Mouse (Mus musculus): ENCODE measurements around the gene Ikzf2. TPM values are rescaled to one million over a fixed set of nuclear protein-coding genes. Genes with fewer than 3 reads are reported as not detected.

The Ikzf2 gene
- 1 to 10 TPM; 3.5 to 4.3 TPM for total RNA-seq (2021)

DNA sequence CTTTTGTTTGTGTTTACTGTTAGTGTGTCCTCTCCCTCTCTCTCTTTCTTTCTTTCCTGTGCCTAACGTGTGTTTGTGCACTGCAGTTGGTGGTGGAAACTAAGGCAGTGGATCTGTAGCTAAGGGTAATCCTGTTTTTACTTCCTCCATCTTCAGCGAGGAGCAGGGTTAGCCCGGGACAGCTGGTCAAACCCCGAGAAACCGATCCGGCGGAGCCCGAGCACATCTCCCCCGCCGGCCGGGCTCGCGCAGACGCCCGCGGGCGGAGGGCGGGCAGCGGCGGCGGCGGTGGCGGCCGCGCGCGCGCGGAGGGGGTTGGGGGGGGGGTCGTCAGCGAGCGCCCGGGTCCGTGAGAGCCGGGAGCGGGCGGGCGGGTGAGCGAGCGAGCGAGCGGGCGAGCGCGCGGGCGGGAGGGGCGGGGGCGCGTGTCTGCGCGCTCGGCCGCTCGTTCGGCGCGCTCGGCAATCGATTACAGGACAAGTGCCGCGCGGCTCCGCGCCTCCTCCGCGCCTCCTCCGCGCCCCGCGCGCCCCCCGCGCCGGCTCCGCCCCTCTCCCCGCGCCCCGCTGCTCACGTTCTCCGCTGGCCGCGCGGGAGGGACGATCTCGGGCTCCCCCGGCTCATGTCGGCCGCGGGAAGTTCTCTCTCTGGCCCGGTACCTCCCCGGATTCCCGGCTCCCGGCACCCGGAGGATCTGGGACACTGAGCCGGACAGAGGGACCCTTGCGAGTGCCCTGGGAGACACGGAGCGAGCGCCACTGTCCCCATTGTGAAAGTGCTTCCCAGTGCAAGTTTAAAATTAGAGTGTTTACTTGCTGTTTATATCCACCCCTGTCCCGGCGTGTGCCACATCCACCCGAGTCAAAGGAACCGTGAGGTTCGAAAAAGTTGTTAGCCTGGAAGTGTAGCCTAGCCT lies at the start of gene Ikzf2:
TSS of gene Ikzf2 (minus strand) at position 170 of the 916 bp plus-strand sequence.
- peak; percentile 81 for DNase-seq

DNA sequence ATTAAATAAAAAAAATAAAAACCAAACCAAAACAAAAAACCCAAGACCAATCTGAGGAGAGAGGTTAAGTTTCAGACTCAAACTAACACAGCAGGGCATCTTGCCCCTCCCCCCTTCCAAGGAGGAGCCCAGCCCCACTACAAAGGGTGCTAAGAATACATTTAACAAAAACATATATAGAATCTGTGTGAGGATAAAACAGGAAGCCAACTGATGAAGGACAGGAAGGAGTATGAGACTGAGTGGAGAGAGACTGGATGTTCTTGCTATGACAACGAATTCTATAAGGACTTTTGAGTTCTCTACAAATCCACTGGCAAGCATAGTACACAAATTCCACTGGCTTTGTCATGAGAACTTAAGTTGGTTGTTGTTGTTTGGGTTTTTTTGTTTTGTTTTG lies 42.7 kb upstream of the Ikzf2 start:
- no peak for DNase-seq

- DNase-seq = no peak
Observed at GRCm38 (mm10) chr1:69729031-69729679, 42.1 kb upstream of the Ikzf2 start.

DNA sequence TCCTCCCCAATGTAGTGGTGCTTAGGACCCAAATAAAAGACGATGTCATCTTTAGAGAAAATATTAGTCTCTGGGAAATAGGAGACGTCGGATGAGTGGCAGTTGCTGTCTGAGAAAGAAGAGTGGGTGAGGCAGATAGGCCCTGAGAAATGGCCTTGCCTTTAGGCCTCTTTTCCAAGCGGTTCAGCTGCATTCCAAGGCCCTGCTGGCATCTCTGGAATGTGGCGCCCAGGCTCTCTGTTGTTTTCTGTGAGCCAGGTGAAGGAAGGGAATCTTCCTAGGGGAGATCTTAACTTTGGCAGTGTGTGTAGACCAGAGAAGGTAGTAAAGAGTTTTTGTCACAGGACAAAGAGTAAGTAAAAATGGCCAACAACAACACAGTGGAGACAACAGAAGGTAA lies 40.9 kb upstream of the Ikzf2 start:
- DNase-seq = no peak

DNA sequence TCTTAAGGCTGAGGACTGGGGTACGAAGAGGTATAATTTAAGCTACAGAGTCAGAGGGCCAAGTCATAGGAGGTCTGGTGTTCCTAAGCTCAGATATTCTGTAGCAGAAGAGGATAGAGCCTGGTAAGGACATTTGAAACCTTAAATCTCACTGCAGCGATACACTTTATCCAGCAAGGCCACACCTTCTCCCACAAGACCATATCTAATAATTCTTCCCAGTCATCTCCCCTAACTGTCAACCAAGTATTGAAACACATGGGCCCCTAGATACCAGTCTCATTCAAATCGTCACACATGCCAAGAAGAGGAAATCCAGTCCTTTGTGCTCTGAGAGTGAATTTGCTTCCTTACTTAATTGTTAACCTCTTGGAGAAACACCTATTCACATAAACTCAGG lies 30.1 kb upstream of the Ikzf2 start:
- no peak for DNase-seq

DNA sequence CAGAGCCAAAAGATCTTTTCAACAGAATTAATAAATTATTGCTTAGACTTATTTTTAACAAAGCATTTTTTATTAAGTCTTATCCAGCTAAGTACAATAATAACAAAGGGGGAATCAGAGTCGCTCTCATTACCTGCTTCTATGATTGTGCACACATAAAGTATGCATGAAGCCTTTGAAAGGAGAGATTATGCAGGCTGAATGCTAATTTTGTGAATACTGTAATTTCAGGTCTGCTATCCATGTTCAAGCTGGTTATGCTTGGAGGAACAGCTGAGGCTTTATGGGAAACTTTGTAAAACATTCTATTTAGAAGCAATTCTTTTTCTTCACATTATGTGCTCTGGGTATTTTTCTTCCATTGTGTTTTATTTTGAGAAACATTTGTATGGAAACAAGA lies 21.5 kb upstream of the Ikzf2 start:
- DNase-seq = no peak

GRCm38 (mm10) chr1:69703506-69704156 lies 16.6 kb upstream of the Ikzf2 start:
- no peak for DNase-seq

GRCm38 (mm10) chr1:69691946-69692345 lies 4.9 kb upstream of the Ikzf2 start:
- DNase-seq = no peak

GRCm38 (mm10) chr1:69688961-69689360 lies 1.9 kb upstream of the Ikzf2 start:
- peak; percentile 58 for DNase-seq

- no peak for DNase-seq
Observed at GRCm38 (mm10) chr1:69688118-69688517, 1.1 kb upstream of the Ikzf2 start.

DNA sequence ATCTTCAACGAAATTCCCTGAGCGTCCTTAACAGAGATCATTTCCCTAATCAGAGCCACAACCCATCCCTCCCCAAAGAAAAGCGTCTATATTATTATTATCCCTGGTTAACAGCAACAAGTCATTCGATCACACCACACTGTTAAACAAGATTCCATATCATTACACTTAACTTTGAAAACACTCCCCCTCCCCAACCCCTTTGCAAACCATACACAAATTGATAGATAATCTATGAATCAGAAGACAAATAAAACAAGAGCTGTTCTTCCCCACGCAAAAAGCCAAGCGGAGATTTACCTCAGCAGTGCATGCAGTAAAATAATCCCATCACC lies 337 bp downstream of the Ikzf2 start:
- DNase-seq = no peak

- no peak for DNase-seq
Observed at GRCm38 (mm10) chr1:69685890-69686490, 1.1 kb downstream of the Ikzf2 start.

- no peak for DNase-seq
Observed at GRCm38 (mm10) chr1:69685049-69685889, 1.8 kb downstream of the Ikzf2 start.

- DNase-seq = no peak
Observed at GRCm38 (mm10) chr1:69684280-69685040, 2.6 kb downstream of the Ikzf2 start.

DNA sequence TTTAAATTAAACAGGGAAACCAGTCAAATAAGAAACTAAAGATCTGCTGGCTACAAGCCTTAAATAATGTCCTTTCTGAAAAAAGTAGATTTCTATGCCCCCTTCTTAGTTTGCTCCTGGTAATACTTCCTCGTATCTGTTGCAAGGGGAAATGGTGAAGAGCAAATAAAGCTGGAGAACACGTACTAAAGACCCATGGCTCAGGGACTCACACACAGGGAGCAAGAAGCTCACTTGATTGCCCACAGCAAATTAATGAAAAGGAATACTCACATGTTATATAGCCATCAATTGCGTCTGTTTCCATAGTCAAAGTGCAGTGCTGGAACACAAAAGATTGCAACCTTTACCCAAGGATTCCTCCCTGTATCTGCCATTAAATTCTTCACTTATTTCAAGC lies 3.2 kb downstream of the Ikzf2 start:
- DNase-seq = no peak

DNA sequence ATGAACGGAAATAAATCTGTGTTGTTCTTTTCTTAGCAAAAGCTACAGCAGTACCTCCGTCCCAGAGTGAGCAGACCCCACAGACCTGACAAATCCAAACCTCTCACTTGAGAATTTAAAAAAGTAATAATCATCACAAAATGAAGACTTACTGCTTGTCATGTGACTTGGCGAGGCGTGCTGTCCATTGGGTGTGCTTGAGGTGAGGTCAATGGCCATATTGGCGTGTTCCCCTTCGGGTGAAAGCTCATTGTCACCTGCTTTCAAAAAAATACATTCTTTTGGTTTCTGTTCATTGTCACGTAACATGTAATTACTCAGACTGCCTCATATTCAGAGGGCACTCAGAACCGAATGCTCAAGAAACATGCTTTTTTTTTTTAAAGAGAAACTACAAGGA lies 4.0 kb downstream of the Ikzf2 start:
- DNase-seq = no peak

DNA sequence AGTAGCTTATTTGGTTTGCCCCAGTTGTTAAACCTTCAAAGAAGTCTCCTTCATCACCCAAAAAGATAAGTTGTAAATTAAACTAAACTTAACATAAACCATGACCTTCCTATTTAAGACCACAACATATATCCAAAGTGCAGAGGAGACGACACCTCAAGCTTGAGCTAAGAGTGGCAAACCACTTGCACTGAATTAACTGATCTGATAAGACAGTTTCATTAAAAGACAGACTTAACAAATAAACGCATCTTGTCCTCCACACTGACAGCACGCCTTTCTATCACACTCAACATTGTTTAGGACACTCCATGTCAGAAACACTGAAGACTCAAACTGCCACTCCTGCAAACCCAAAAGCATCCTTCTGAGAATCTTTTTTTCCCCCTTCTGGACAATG lies 4.8 kb downstream of the Ikzf2 start:
- DNase-seq = no peak

DNA sequence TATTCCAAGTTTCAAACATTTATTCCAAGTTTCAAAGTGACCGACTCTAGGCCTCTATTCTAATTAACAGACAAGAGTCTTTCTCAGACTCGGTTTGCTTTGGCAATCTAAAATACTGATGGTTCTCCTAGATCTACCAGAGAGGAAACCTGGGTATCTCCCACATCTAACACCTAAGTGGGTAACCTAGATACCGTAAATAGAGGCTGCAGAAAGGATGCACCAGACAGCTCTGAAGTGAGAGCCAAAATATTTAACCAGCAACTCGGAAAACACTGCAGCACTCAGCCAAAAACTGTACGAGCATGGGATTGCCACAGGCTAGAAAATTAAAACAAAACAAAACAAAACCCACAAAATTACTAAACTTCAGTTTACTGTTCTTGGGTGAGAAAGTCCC lies 6.0 kb downstream of the Ikzf2 start:
- DNase-seq = no peak

- no peak for DNase-seq
Observed at GRCm38 (mm10) chr1:69680501-69680900, 6.5 kb downstream of the Ikzf2 start.

- DNase-seq = no peak
Observed at GRCm38 (mm10) chr1:69669897-69670404, 17.1 kb downstream of the Ikzf2 start.

DNA sequence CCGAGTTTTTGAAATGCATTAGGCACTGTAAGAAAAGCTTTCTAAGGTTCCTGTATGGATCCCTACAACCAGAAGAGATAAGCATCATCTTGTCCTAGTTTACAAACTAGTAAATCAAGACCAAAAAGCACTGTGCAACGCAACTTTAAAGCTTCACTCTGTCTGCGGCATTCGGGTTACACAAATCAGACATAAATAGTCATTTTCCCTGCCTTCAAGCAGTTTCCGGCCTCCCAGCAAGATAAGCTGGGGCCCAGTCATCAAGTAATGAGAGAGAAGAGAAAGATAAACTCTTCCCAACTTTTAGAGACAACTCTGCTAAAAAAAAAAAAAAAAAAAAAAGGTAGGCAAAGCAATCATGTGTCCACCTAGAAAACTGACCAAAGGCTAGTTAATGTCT lies 19.6 kb downstream of the Ikzf2 start:
- DNase-seq = no peak
